Mouse (Mus musculus) bone marrow macrophage, adult 2 months (primary cell): Measurements from ENCODE around the gene Zscan10.

ENCODE experiments used
- CTCF ChIP-seq: IDR thresholded peaks from 2 replicates; pipeline ENCODE4 v1.5.1; 2012; ENCODE audit warnings: low read depth, mild to moderate bottlenecking, low read length, moderate library complexity
- POLR2A ChIP-seq: IDR thresholded peaks from 2 replicates; pipeline ENCODE4 v1.6.1; 2012; ENCODE audit warnings: mild to moderate bottlenecking, low read depth, low read length, borderline replicate concordance

DNA sequence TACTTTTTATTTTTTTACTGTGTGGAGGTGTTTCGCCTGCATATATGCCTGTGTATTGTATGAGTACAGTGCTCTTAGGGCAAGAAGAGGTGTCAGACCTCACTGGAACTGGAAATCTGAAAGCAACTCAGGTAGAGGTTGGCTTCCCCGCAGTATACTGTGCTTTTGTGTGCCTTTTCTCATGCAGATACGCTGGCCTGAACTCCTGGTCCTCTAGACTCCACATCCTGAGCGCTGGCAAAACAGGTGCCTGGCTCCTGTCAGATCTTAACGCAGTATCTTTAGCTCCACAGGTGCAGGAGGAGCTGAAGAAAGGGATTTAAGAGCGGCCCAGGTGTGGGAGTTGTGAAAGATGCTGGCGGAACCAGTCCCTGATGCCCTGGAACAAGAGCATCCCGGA lies 4.6 kb downstream of the Zscan10 start:
- TF ChIP-seq POLR2A (no peak), CTCF (no peak)
